Mouse (Mus musculus) A20 (cell line): ENCODE measurements at regions not wholly inside any gene's neighbourhood (a gene's known extent, or its start where the extent isn't known, plus 50 kb on each side); places are given as distances from the start of the nearest gene placed in this dataset.
A peak's percentile ranks its signal among the peaks of the same experiment; 100 is the strongest.

ENCODE experiments used
- DNase-seq: peaks from one replicate; pipeline ENCODE4 v3.0.0-alpha.2; 2011; ENCODE audit warnings: low read depth, low spot score

DNA sequence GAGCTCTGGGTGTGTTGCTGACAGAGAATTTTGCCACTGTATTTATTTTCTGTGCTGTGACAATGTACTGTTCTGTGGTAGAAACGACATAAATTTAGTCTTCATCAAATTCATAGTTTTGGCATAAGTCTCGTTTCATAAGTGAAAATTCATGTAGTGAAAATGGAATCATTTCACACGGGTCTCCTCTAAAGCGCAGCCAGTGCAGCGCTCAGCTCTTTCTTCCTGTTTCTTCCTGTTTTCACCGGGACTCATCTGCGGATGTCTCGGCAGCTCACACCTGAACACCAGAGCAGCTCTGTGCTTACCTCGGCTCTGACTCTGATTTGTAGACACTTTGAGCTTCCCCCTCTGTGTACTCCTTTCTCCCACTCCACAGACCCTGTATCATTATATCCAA lies 85.2 kb upstream of the Prkd1 start:
- DNase-seq = peak; percentile 62

DNA sequence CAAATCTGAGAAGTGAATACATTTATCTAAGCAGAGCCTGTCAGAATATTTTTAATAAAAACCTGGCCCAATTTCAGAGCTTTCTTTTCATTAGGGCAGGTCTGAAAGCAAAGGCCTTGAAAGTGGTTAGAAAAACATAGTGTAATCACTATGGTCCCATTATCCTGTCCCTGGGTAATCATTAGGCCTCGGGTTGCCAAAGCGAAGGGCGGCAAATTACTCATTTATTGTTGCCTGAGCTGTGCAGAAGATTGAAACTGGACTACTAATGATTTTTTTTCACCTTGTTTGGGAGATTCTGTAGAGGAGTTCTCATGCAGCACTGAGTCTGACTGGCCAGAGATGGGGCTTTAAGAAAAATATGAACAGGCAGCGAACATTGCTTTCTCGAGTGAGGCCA lies 63.7 kb upstream of the Prkd1 start:
- DNase-seq = no peak

- DNase-seq = no peak
Measured at GRCm38 (mm10) chr12:50709000-50709788, 60.3 kb upstream of the Prkd1 start.

DNA sequence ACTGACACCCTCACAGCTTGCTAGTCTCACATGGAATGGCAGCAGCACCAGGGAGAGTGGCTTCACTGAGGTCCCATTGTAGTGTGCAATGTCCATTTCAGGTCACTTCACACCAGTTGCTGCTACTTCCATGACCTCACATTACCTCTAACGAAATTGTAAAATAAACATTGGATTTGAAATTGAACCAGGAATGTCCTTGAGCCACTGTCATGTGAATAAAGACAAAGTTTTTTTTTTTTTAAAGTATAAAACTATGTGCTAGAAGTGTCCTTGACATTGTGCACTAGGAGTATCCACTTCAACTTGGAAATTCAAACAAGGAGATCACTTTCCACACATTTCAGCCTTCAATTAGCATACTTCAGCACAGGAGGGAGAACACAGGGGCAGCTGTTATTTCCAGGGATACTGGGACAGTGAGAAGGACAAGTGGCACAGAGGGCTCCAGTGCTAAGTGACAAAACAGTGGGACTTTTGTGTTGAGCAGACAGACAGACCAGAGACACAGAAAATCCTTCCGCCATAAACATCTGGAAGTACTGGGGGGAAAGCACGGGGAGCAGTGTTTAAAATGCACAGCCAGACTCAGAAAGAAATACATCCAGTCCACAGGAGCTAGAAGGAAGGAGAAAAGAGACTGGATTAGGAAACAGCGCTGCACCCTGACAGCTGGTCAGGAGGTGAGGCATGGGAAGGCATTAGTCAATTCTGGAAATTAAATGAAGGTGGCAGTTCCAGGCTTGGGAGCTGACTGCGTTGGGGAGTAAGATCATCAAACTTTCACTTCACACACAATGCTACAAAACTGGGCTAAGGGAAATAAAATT lies 49.9 kb upstream of the Prkd1 start:
- DNase-seq = no peak
